Mouse (Mus musculus) lung, adult 18-20 months (tissue): ENCODE results near the gene Nebl.

Experiments
- DNase-seq, 2 experiments: peaks; one replicate each; pipeline ENCODE4 v3.0.0; 2022; ENCODE audit warnings: mixed read lengths in 2 of 2

Gene Nebl

GRCm38 (mm10) chr2:17509942-17510341, 221.3 kb downstream of the Nebl start:
- no peak for DNase-seq

- DNase-seq = no peak
These were observed 223.9 kb downstream of the Nebl start for GRCm38 (mm10) chr2:17507362-17507761.

GRCm38 (mm10) chr2:17504115-17504774, 227.0 kb downstream of the Nebl start:
- DNase-seq = no peak

GRCm38 (mm10) chr2:17501075-17501474, 230.2 kb downstream of the Nebl start:
- no peak for DNase-seq

- DNase-seq = no peak
These were observed 265.6 kb downstream of the Nebl start for GRCm38 (mm10) chr2:17465517-17466174.

GRCm38 (mm10) chr2:17460434-17460833, 270.8 kb downstream of the Nebl start:
- no peak for DNase-seq

GRCm38 (mm10) chr2:17453676-17454075, 277.6 kb downstream of the Nebl start:
- no peak for DNase-seq

- DNase-seq = no peak
These were observed 282.9 kb downstream of the Nebl start for GRCm38 (mm10) chr2:17448341-17448740.

- no peak for DNase-seq
These were observed 287.7 kb downstream of the Nebl start for GRCm38 (mm10) chr2:17443581-17443980.

- no peak for DNase-seq
These were observed 292.9 kb downstream of the Nebl start for GRCm38 (mm10) chr2:17438317-17438716.

GRCm38 (mm10) chr2:17436739-17437440, 294.4 kb downstream of the Nebl start:
- no peak for DNase-seq

- no peak for DNase-seq
These were observed 296.0 kb downstream of the Nebl start for GRCm38 (mm10) chr2:17435217-17435616.

GRCm38 (mm10) chr2:17429028-17429427, 302.2 kb downstream of the Nebl start:
- no peak for DNase-seq

GRCm38 (mm10) chr2:17428156-17428555, 303.1 kb downstream of the Nebl start:
- no peak for DNase-seq

- no peak for DNase-seq
These were observed 308.3 kb downstream of the Nebl start for GRCm38 (mm10) chr2:17422967-17423366.

GRCm38 (mm10) chr2:17415347-17415746, 315.9 kb downstream of the Nebl start:
- no peak for DNase-seq

GRCm38 (mm10) chr2:17414324-17414723, 316.9 kb downstream of the Nebl start:
- DNase-seq = no peak

- no peak for DNase-seq
These were observed 317.6 kb downstream of the Nebl start for GRCm38 (mm10) chr2:17413496-17414268.

GRCm38 (mm10) chr2:17409276-17409675, 322.0 kb downstream of the Nebl start:
- DNase-seq = no peak

GRCm38 (mm10) chr2:17405899-17406531, 325.2 kb downstream of the Nebl start:
- DNase-seq = no peak

- no peak for DNase-seq
These were observed 328.8 kb downstream of the Nebl start for GRCm38 (mm10) chr2:17402511-17402910.

- no peak for DNase-seq
These were observed 335.0 kb downstream of the Nebl start for GRCm38 (mm10) chr2:17396235-17396634.

GRCm38 (mm10) chr2:17391389-17391788, 339.9 kb downstream of the Nebl start:
- DNase-seq = no peak
